Mouse (Mus musculus) CH12.LX (cell line): ENCODE data around the gene Ccdc63.

Source experiments
- CTCF ChIP-seq, 2 experiments: IDR thresholded peaks in 1 of 2; conservative IDR thresholded peaks in 1 of 2; 2 replicates each; pipeline ENCODE4 v1.5.1; 2011 to 2012; ENCODE audit warnings: low read depth in 2 of 2, low read length in 2 of 2, improper control_type of control experiment in 1 of 2, inconsistent platforms in 1 of 2, mild to moderate bottlenecking in 1 of 2, moderate library complexity in 1 of 2
- ELF1 ChIP-seq: IDR thresholded peaks from 2 replicates; pipeline ENCODE4 v1.6.1; 2014; ENCODE audit warnings: low read depth, mild to moderate bottlenecking, inconsistent platforms, low read length, improper control_type of control experiment
- EP300 ChIP-seq: IDR thresholded peaks from 2 replicates; pipeline ENCODE4 v1.6.1; 2011; ENCODE audit warnings: low read length, improper control_type of control experiment
- JUN ChIP-seq: IDR thresholded peaks from 2 replicates; pipeline ENCODE4 v1.6.1; 2011; ENCODE audit warnings: low read depth, mild to moderate bottlenecking, low read length, improper control_type of control experiment, moderate library complexity; ENCODE audit not compliant: insufficient read depth
- POLR2A ChIP-seq: IDR thresholded peaks from 2 replicates; pipeline ENCODE4 v1.6.1; 2011; ENCODE audit warnings: low read depth, mild to moderate bottlenecking, improper control_type of control experiment, low read length
- USF2 ChIP-seq: conservative IDR thresholded peaks from 2 replicates; pipeline ENCODE4 v1.6.1; 2011; ENCODE audit warnings: low read depth, low read length, improper control_type of control experiment

DNA sequence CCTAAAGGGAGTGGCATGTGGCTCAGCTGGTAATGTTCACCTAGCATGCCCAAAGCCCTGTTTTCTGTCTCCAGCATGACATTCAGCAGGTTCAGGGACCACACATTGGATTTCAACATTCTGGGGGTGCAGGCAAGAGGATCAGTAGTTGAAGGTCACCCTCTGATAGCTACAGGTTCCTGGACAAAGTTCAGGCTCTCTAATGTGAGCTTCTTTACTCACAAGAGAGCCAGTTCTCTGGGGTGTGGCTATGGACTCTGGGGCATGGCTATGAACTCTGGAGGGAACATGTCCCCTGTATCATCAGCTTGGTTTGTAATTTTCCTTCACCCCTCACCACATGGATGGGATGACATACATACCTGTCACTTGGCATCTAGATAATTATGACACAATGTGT is 15.0 kb upstream of the Ccdc63 start:
- TF ChIP-seq JUN (no peak), USF2 (no peak), CTCF (conservative IDR thresholded peaks at IDR 0.05 in 1 of 2, IDR thresholded peaks at IDR 0.05 in 1 of 2; ENCODE audit: low read depth in 2 of 2, low read length in 2 of 2) (no peak), ELF1 (no peak), POLR2A (no peak), EP300 (no peak)
